Mouse (Mus musculus) cerebellum, adult 11 months (tissue): Measurements from ENCODE around the gene Cct3.
"Not testable (repeated sequence)": the region's sequence is repeated elsewhere in the genome, so short reads cannot be mapped to it uniquely, and the experiment has no call there.

Experiments
- DNase-seq: peaks from one replicate; pipeline ENCODE4 v3.0.0; 2022

Gene Cct3

GRCm38 (mm10) chr3:88296561-88297318 is at the start of gene Cct3, which contains the start of gene Tsacc:
Gene Cct3 (plus strand): TSS chr3:88297116.
Gene Tsacc (minus strand): TSS chr3:88296999.
- DNase-seq, result peak; percentile 96

GRCm38 (mm10) chr3:88247666-88248065 is 49.2 kb upstream of the Cct3 start:
- DNase-seq, result no peak

- DNase-seq, result no peak
These were observed 48.5 kb upstream of the Cct3 start for GRCm38 (mm10) chr3:88248406-88248805.

GRCm38 (mm10) chr3:88252739-88253138 is 44.2 kb upstream of the Cct3 start:
- DNase-seq, result no peak

- DNase-seq, result peak; percentile 50
These were observed 42.5 kb upstream of the Cct3 start, which contains the start of gene Rhbg for GRCm38 (mm10) chr3:88254268-88254926. Gene Rhbg (minus strand): TSS chr3:88254709.

GRCm38 (mm10) chr3:88255950-88256349 is 41.0 kb upstream of the Cct3 start:
- no peak for DNase-seq

GRCm38 (mm10) chr3:88256382-88256781 is 40.5 kb upstream of the Cct3 start:
- DNase-seq, result no peak

GRCm38 (mm10) chr3:88262346-88262745 is 34.6 kb upstream of the Cct3 start:
- no peak for DNase-seq

- DNase-seq, result not testable (repeated sequence)
These were observed 28.9 kb upstream of the Cct3 start for GRCm38 (mm10) chr3:88268014-88268413.

GRCm38 (mm10) chr3:88268991-88269390 is 27.9 kb upstream of the Cct3 start:
- no peak for DNase-seq

- DNase-seq, result not testable (repeated sequence)
These were observed 25.6 kb upstream of the Cct3 start for GRCm38 (mm10) chr3:88271298-88271697.

- DNase-seq, result no peak
These were observed 25.1 kb upstream of the Cct3 start for GRCm38 (mm10) chr3:88271859-88272258.

- no peak for DNase-seq
These were observed 22.9 kb upstream of the Cct3 start for GRCm38 (mm10) chr3:88274002-88274401.

- DNase-seq, result no peak
These were observed 20.8 kb upstream of the Cct3 start for GRCm38 (mm10) chr3:88276121-88276520.

GRCm38 (mm10) chr3:88276529-88277143 is 20.3 kb upstream of the Cct3 start:
- DNase-seq, result peak; percentile 12

- DNase-seq, result no peak
These were observed 16.9 kb upstream of the Cct3 start for GRCm38 (mm10) chr3:88280035-88280434.

- DNase-seq, result not testable (repeated sequence)
These were observed 15.6 kb upstream of the Cct3 start for GRCm38 (mm10) chr3:88281141-88281916.

GRCm38 (mm10) chr3:88284815-88285564 is 11.9 kb upstream of the Cct3 start:
- not testable (repeated sequence) for DNase-seq

- DNase-seq, result not testable (repeated sequence)
These were observed 11.4 kb upstream of the Cct3 start for GRCm38 (mm10) chr3:88285565-88285895.

GRCm38 (mm10) chr3:88287110-88287509 is 9.8 kb upstream of the Cct3 start, which contains the start of gene Gm38392:
Gene Gm38392 (minus strand): TSS chr3:88287210.
- DNase-seq, result no peak

GRCm38 (mm10) chr3:88288133-88288713 is 8.7 kb upstream of the Cct3 start:
- not testable (repeated sequence) for DNase-seq

- DNase-seq, result no peak
These were observed 4.9 kb upstream of the Cct3 start for GRCm38 (mm10) chr3:88291970-88292369.
